Mouse (Mus musculus) CH12.LX (cell line): ENCODE results near the gene Slc25a21.

Experiments
- CTCF ChIP-seq, 2 experiments: IDR thresholded peaks in 1 of 2; conservative IDR thresholded peaks in 1 of 2; 2 replicates each; pipeline ENCODE4 v1.5.1; 2011 to 2012; ENCODE audit warnings: low read depth in 2 of 2, low read length in 2 of 2, improper control_type of control experiment in 1 of 2, inconsistent platforms in 1 of 2, mild to moderate bottlenecking in 1 of 2, moderate library complexity in 1 of 2
- E2F4 ChIP-seq: IDR thresholded peaks from 2 replicates; pipeline ENCODE4 v1.6.1; 2011; ENCODE audit warnings: low read depth, low read length, improper control_type of control experiment; ENCODE audit not compliant: insufficient replicate concordance
- ETS1 ChIP-seq: conservative IDR thresholded peaks from 2 replicates; pipeline ENCODE4 v1.6.1; 2012; ENCODE audit warnings: low read depth, mild to moderate bottlenecking, inconsistent platforms, low read length, improper control_type of control experiment, moderate library complexity
- GABPA ChIP-seq: IDR thresholded peaks from 2 replicates; pipeline ENCODE4 v1.6.1; 2012; ENCODE audit warnings: low read depth, low read length, improper control_type of control experiment, inconsistent platforms; ENCODE audit not compliant: insufficient replicate concordance
- JUND ChIP-seq: conservative IDR thresholded peaks from 2 replicates; pipeline ENCODE4 v1.6.1; 2011; ENCODE audit warnings: low read depth, low read length, improper control_type of control experiment
- MAX ChIP-seq: IDR thresholded peaks from 2 replicates; pipeline ENCODE4 v1.6.1; 2011; ENCODE audit warnings: low read length, improper control_type of control experiment
- POLR2A ChIP-seq: IDR thresholded peaks from 2 replicates; pipeline ENCODE4 v1.6.1; 2011; ENCODE audit warnings: low read depth, mild to moderate bottlenecking, improper control_type of control experiment, low read length
- RCOR1 ChIP-seq: conservative IDR thresholded peaks from 2 replicates; pipeline ENCODE4 v1.6.1; 2012; ENCODE audit warnings: low read depth, mild to moderate bottlenecking, inconsistent platforms, low read length, improper control_type of control experiment
- ZC3H11A ChIP-seq: IDR thresholded peaks from 2 replicates; pipeline ENCODE4 v1.6.1; 2012; ENCODE audit warnings: low read depth, mild to moderate bottlenecking, inconsistent platforms, low read length, improper control_type of control experiment
- ZNF384 ChIP-seq: IDR thresholded peaks from 2 replicates; pipeline ENCODE4 v1.6.1; 2012; ENCODE audit warnings: low read depth, low read length, improper control_type of control experiment, inconsistent platforms

- TF ChIP-seq E2F4 (no peak), POLR2A (no peak), RCOR1 (no peak), ZC3H11A (no peak), GABPA (no peak), CTCF (conservative IDR thresholded peaks at IDR 0.05 in 1 of 2, IDR thresholded peaks at IDR 0.05 in 1 of 2; ENCODE audit: low read depth in 2 of 2, low read length in 2 of 2) (no peak), ETS1 (no peak), ZNF384 (no peak), MAX (no peak), JUND (no peak)
These were observed 372.6 kb downstream of the Slc25a21 start for GRCm38 (mm10) chr12:56824688-56825087.
